Mouse (Mus musculus) thymus, adult 2 months (tissue): ENCODE measurements at regions not wholly inside any gene's neighbourhood (a gene's known extent, or its start where the extent isn't known, plus 50 kb on each side); places are given as distances from the start of the nearest gene placed in this dataset.

Experiments
- CTCF ChIP-seq: fragments of 200-500 bp; IDR thresholded peaks from 2 replicates; pipeline ENCODE4 v1.5.1; 2012; ENCODE audit warnings: mild to moderate bottlenecking, control low read depth, low read length, moderate library complexity, borderline replicate concordance; ENCODE audit not compliant: control insufficient read depth, poor library complexity, insufficient read depth; ENCODE audit errors: extremely low read depth
- POLR2A ChIP-seq: fragments of 200-500 bp; IDR thresholded peaks from 2 replicates; pipeline ENCODE4 v1.6.1; 2012; ENCODE audit warnings: mild to moderate bottlenecking, low read length, control low read depth, moderate library complexity; ENCODE audit not compliant: control insufficient read depth, poor library complexity, insufficient read depth; ENCODE audit errors: extremely low read depth

- TF ChIP-seq POLR2A, result no peak
- no peak for TF ChIP-seq CTCF
Observed at GRCm38 (mm10) chr8:90013755-90014154, 334.4 kb downstream of the Tox3 start.
